Mouse (Mus musculus) stomach, postnatal 0 days (tissue): ENCODE results near the gene Xrra1. TPM values are rescaled to one million over a fixed set of nuclear protein-coding genes. Genes with fewer than 3 reads are reported as not detected.

ENCODE experiments used
- ATAC-seq: fragments of 200-750 bp; cut with Nextera tagmentation; 2 replicates; pipeline ENCODE4 v1.8.0; 2017; ENCODE audit not compliant: low FRiP score, low TSS enrichment
- DNase-seq: peaks from one replicate; pipeline ENCODE4 v3.0.0-alpha.2; 2016; ENCODE audit warnings: low spot score
- H3K27ac ChIP-seq: fragments of 300-500 bp; sonication (generic); replicated peaks from 2 replicates; pipeline ENCODE4 v1.5.1; 2014; ENCODE audit warnings: mild to moderate bottlenecking, control low read depth
- H3K27me3 ChIP-seq: fragments of 300-500 bp; sonication (generic); 2 replicates; pipeline ENCODE4 v1.6.1; 2014; ENCODE audit warnings: low read length; ENCODE audit not compliant: control insufficient read depth, insufficient read depth
- H3K36me3 ChIP-seq: fragments of 300-500 bp; sonication (generic); 2 replicates; pipeline ENCODE4 v1.6.1; 2014; ENCODE audit warnings: low read length, mixed read lengths; ENCODE audit not compliant: control insufficient read depth, insufficient read depth
- H3K4me1 ChIP-seq: fragments of 300-500 bp; sonication (generic); replicated peaks from 2 replicates; pipeline ENCODE4 v1.6.1; 2014; ENCODE audit warnings: antibody characterized with exemption; ENCODE audit not compliant: control insufficient read depth, insufficient read depth
- H3K4me2 ChIP-seq: fragments of 300-500 bp; sonication (generic); replicated peaks from 2 replicates; pipeline ENCODE4 v1.6.1; 2014; ENCODE audit warnings: low read depth, mild to moderate bottlenecking, control low read depth, moderate library complexity
- H3K4me3 ChIP-seq: fragments of 300-500 bp; sonication (generic); 2 replicates; pipeline ENCODE4 v1.5.1; 2014; ENCODE audit warnings: low read depth, low read length, control low read depth
- H3K9ac ChIP-seq: fragments of 300-500 bp; sonication (generic); 2 replicates; pipeline ENCODE4 v1.6.1; 2014; ENCODE audit warnings: mild to moderate bottlenecking, low read length, control low read depth, mixed read lengths
- H3K9me3 ChIP-seq: fragments of 300-500 bp; sonication (generic); 2 replicates; pipeline ENCODE4 v1.6.1; 2016; ENCODE audit warnings: low read length; ENCODE audit not compliant: control insufficient read depth
- CTCF ChIP-seq: IDR thresholded peaks from 2 replicates; pipeline ENCODE4 v1.5.1; 2016; ENCODE audit warnings: antibody characterized with exemption, low read depth, mild to moderate bottlenecking, moderate library complexity
- EP300 ChIP-seq: optimal IDR thresholded peaks from 2 replicates; pipeline ENCODE3; 2016; ENCODE audit warnings: antibody characterized with exemption
- WGBS: fragments of 180-500 bp; shearing (Covaris S2); extraction: QIAGEN DNeasy Blood & Tissue Kit; methylation state at CpG from one replicate; pipeline ENCODE4 v1.1.7; 2014; 5-methylcytosine and 5-hydroxymethylcytosine counted together
- polyA plus RNA-seq: library from polyadenylated mRNA; unstranded; fragments of >200 nt; fragmentation: Nextera tagmentation; extraction: Ambion mirVana; gene quantifications from 2 replicates; pipeline ENCODE4 v1.2.1, GENCODE M21; 2015

The Xrra1 gene
- polyA plus RNA-seq, 1 experiment from 2014 or later = 0.08 TPM

GRCm38 (mm10) chr7:99837358-99838071 lies 21.4 kb upstream of the Xrra1 start:
- no peak overlapping the region for H3K4me3 ChIP-seq
- no peak overlapping the region for H3K4me2 ChIP-seq
- no peak for DNase-seq
- TF ChIP-seq EP300 (no peak), CTCF (no peak)
- H3K36me3 ChIP-seq = peaks cover 18% of the 10 kb centered on the region
- H3K27ac ChIP-seq = peak overlapping the region; percentile 37
- peak; percentile 66 for ATAC-seq
- no peaks in the 10 kb centered on the region for H3K9me3 ChIP-seq
- WGBS = 34% methylated on average over 6 of the region's 6 CpGs
- no peak overlapping the region for H3K9ac ChIP-seq
- peaks cover 4% of the 10 kb centered on the region for H3K4me1 ChIP-seq
- H3K27me3 ChIP-seq = no peaks in the 10 kb centered on the region

- Histone ChIP-seq H3K9me3 (no peaks in the 10 kb centered on the region), H3K27me3 (no peaks in the 10 kb centered on the region), H3K4me3 (no peak overlapping the region), H3K9ac (no peak overlapping the region), H3K27ac (peak overlapping the region; percentile 37), H3K4me1 (peaks cover 4% of the 10 kb centered on the region), H3K4me2 (no peak overlapping the region), H3K36me3 (peaks cover 18% of the 10 kb centered on the region)
- DNase-seq (no peak), ATAC-seq (0 out of 2 replicates have a peak, but pooled peaks have one; percentile 30)
- 44% methylated on average over 3 of the region's 3 CpGs for WGBS
- no peak for TF ChIP-seq EP300
- TF ChIP-seq CTCF = peak; percentile 34
Measured at GRCm38 (mm10) chr7:99838241-99838640, 20.7 kb upstream of the Xrra1 start.

- Histone ChIP-seq H3K9ac (no peak overlapping the region), H3K27ac (no peak overlapping the region), H3K36me3 (peaks cover 9% of the 10 kb centered on the region), H3K4me1 (no peaks in the 10 kb centered on the region), H3K27me3 (no peaks in the 10 kb centered on the region), H3K9me3 (no peaks in the 10 kb centered on the region), H3K4me2 (no peak overlapping the region), H3K4me3 (no peak overlapping the region)
- WGBS = 86% methylated on average over 8 of the region's 8 CpGs
- DNase-seq (no peak), ATAC-seq (peak; percentile 35; the same call in 1 of the 2 replicates)
- no peak for TF ChIP-seq CTCF
- TF ChIP-seq EP300 = no peak
Measured at GRCm38 (mm10) chr7:99845533-99846236, 13.2 kb upstream of the Xrra1 start.

GRCm38 (mm10) chr7:99850534-99850933 lies 8.4 kb upstream of the Xrra1 start:
- H3K36me3 ChIP-seq = no peaks in the 10 kb centered on the region; the same call in 1 of the 2 replicates
- no peak for ATAC-seq

GRCm38 (mm10) chr7:99851121-99851520 lies 7.8 kb upstream of the Xrra1 start:
- 62% methylated on average over 1 of the region's 1 CpGs for WGBS
- DNase-seq (no peak), ATAC-seq (no peak)
- H3K4me3 ChIP-seq = no peak overlapping the region
- no peaks in the 10 kb centered on the region; the same call in 1 of the 2 replicates for H3K36me3 ChIP-seq
- H3K9me3 ChIP-seq = no peaks in the 10 kb centered on the region
- H3K4me1 ChIP-seq = no peaks in the 10 kb centered on the region
- H3K27me3 ChIP-seq = no peaks in the 10 kb centered on the region
- H3K4me2 ChIP-seq = no peak overlapping the region
- TF ChIP-seq CTCF (no peak), EP300 (no peak)
- H3K27ac ChIP-seq = no peak overlapping the region
- H3K9ac ChIP-seq = no peak overlapping the region

More at GRCm38 (mm10) chr7:99850534-99850933, 8.4 kb upstream of the Xrra1 start:
- Histone ChIP-seq H3K4me1 (no peaks in the 10 kb centered on the region), H3K9me3 (no peaks in the 10 kb centered on the region), H3K4me2 (no peak overlapping the region), H3K27me3 (no peaks in the 10 kb centered on the region), H3K4me3 (no peak overlapping the region), H3K9ac (no peak overlapping the region), H3K27ac (no peak overlapping the region)
- TF ChIP-seq EP300 (no peak), CTCF (no peak)
- WGBS = 89% methylated on average over 5 of the region's 5 CpGs
- DNase-seq = no peak

- no peak overlapping the region for H3K27ac ChIP-seq
- no peaks in the 10 kb centered on the region for H3K27me3 ChIP-seq
- no peaks in the 10 kb centered on the region for H3K4me1 ChIP-seq
- no peak for DNase-seq
- no peak overlapping the region for H3K4me2 ChIP-seq
- no peaks in the 10 kb centered on the region for H3K9me3 ChIP-seq
- H3K9ac ChIP-seq = no peak overlapping the region
- no peak overlapping the region for H3K4me3 ChIP-seq
- ATAC-seq = no peak
- TF ChIP-seq EP300 (no peak), CTCF (no peak)
- WGBS = 75% methylated on average over 6 of the region's 6 CpGs
- H3K36me3 ChIP-seq = no peaks in the 10 kb centered on the region; the same call in 1 of the 2 replicates
Measured at GRCm38 (mm10) chr7:99851618-99852017, 7.3 kb upstream of the Xrra1 start.
